Mouse (Mus musculus) adrenal gland, adult (tissue): ENCODE measurements at regions not wholly inside any gene's neighbourhood (a gene's known extent, or its start where the extent isn't known, plus 50 kb on each side); places are given as distances from the start of the nearest gene placed in this dataset.

Source experiments
- DNase-seq, 2 experiments: peaks; one replicate each; pipeline ENCODE4 v3.0.0; 2022 to 2023; ENCODE audit warnings: low spot score in 1 of 2; ENCODE audit not compliant: inconsistent age in 2 of 2

- DNase-seq: no peak
These were observed 267.8 kb upstream of the Rag2 start for GRCm38 (mm10) chr2:101356709-101357108.

- DNase-seq: no peak
These were observed 260.3 kb upstream of the Rag2 start for GRCm38 (mm10) chr2:101364256-101364655.

- peak in 1 of 2 experiments; percentile 22 for DNase-seq
These were observed 256.2 kb upstream of the Rag2 start for GRCm38 (mm10) chr2:101368278-101368677.

- no peak for DNase-seq
These were observed 253.4 kb upstream of the Rag2 start for GRCm38 (mm10) chr2:101370991-101371736.

- no peak for DNase-seq
These were observed 252.6 kb upstream of the Rag2 start for GRCm38 (mm10) chr2:101371834-101372493.

- DNase-seq: no peak
These were observed 243.9 kb upstream of the Rag2 start for GRCm38 (mm10) chr2:101380595-101380994.

- DNase-seq: no peak
These were observed 209.5 kb upstream of the Rag2 start for GRCm38 (mm10) chr2:101415002-101415401.

- no peak for DNase-seq
These were observed 207.8 kb upstream of the Rag2 start for GRCm38 (mm10) chr2:101416702-101417101.

GRCm38 (mm10) chr2:101433141-101433895, 191.2 kb upstream of the Rag2 start:
- DNase-seq: peak; percentile 61 to 87

GRCm38 (mm10) chr2:101440231-101440630, 184.3 kb upstream of the Rag2 start:
- DNase-seq: no peak

- no peak for DNase-seq
These were observed 183.4 kb upstream of the Rag2 start for GRCm38 (mm10) chr2:101441081-101441630.

- DNase-seq: no peak
These were observed 168.9 kb upstream of the Rag2 start for GRCm38 (mm10) chr2:101455591-101455990.

GRCm38 (mm10) chr2:101458959-101459358, 165.6 kb upstream of the Rag2 start:
- no peak for DNase-seq

- no peak for DNase-seq
These were observed 162.1 kb upstream of the Rag2 start for GRCm38 (mm10) chr2:101462450-101462849.

GRCm38 (mm10) chr2:101464291-101465140, 160.0 kb upstream of the Rag2 start:
- DNase-seq: no peak

GRCm38 (mm10) chr2:101470569-101471100, 153.9 kb upstream of the Rag2 start:
- DNase-seq: no peak

GRCm38 (mm10) chr2:101472449-101473115, 151.9 kb upstream of the Rag2 start:
- DNase-seq: peak; percentile 80 to 93

GRCm38 (mm10) chr2:101473116-101473485, 151.4 kb upstream of the Rag2 start:
- peak in 1 of 2 experiments; percentile 30 for DNase-seq

- DNase-seq: no peak
These were observed 147.7 kb upstream of the Rag2 start for GRCm38 (mm10) chr2:101476862-101477261.

GRCm38 (mm10) chr2:101490207-101490606, 134.3 kb upstream of the Rag2 start:
- peak; percentile 9 to 38 for DNase-seq
